Mouse (Mus musculus): ENCODE results near the gene 0610012G03Rik.
A peak's percentile ranks its signal among the peaks of the same experiment; 100 is the strongest.

0610012G03Rik gene

DNA sequence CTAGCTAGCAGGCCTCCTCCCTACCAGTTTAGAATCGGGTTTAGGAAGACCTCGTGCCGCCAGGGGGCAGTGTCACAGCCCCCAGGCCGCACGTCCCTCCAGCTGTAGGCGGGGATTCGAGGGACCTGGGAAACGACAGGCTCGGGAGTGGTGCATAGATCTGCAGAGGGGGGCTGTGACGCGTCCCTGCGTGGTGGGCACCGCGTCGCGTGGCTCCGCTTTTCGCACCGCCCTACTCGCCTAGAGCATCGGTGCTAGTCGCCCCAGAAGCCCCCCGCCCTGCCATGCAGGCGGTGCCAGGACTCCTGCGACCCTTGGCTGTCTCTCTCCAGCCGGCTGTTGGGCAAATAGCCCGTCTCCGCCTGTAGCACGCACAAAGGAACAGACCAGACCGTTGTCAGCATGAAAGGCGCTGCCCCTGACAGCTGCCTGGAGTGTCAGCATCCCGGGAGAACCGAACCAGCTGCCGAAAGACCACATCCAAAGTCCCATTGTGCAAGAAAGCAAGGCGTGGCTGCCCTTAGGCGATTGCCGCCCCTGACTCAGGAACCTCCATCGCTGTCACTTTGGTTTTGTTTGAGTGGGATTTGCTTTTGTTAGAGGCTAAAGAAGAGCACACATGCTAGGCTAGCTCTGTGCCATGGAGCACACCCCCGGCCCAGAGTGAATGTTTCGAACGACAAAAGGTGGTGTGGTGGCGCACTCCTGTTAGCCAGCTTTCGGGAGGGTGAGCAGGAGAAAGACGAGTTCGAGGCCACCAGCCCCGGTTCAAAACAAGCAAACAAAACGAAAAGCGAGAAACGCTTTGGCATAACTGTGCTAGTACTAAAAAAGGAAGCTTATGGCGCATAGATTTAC is 15.2 kb downstream of the 0610012G03Rik start:
- peak; percentile 83 for DNase-seq (ENCODE audit: low spot score)

GRCm38 (mm10) chr16:31932255-31932654 is 16.0 kb downstream of the 0610012G03Rik start:
- DNase-seq (ENCODE audit: low spot score), result no peak

DNA sequence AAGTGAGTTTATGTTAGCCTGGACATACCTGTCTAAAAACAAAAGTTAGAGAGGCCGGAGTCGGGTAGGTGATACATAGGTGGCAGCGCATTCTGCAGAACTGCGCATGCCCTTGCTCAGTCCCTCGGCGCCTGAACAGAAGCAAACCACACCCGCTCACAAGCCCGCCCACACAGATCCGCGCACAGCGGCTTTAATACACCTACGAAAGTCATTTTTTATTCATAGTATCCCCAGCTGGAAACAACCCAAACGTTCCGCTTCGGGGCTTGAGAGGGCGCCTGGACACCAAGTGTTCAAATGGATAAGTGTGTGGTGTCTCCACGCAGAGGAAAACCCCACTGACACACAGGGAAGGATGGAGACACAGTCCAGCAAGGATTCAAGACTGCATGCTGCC is 17.0 kb downstream of the 0610012G03Rik start:
- DNase-seq (ENCODE audit: low spot score), result no peak

DNA sequence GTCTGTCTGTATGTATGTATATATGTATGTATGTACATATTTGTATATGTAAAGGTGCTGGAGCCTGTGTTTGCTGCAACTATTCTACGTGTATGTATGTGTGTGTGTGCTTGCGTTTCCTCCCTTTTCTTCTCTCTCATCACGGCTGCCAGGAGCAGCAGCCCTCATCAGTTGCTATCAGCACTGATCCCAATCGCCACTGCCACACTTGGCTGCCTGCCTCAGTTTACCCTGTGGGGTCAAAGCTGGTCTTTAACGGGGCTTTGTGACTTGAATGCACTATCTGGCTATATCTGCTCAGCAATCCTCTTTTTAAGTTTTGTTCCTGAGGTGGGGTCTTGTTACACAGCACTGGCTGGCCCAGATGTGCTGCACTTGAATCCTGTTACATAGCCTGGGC is 20.9 kb downstream of the 0610012G03Rik start:
- no peak for DNase-seq (ENCODE audit: low spot score)

- DNase-seq (ENCODE audit: low spot score), result no peak
These were observed 21.6 kb downstream of the 0610012G03Rik start for GRCm38 (mm10) chr16:31926547-31927182.

DNA sequence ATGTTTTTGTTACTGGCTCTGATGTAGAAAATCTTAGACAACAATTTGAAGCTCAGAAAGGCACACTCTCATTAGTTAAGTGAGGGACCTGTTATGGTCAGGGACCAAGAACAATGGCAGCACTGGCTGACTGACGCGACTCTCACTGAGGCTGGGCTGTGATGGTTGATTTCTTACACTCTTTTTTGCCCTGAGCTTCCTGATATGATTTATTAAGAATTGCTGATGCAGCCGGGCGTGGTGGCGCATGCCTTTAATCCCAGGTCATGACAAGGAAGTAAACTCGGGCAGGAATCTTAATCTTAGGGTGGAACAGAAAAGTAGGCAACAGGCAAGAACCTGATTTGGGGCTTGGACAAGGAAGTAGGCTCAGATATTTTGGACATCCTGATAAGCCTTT is 22.2 kb downstream of the 0610012G03Rik start:
- no peak for DNase-seq (ENCODE audit: low spot score)

- no peak for DNase-seq (ENCODE audit: low spot score)
These were observed 23.9 kb downstream of the 0610012G03Rik start for GRCm38 (mm10) chr16:31924368-31924767.

DNA sequence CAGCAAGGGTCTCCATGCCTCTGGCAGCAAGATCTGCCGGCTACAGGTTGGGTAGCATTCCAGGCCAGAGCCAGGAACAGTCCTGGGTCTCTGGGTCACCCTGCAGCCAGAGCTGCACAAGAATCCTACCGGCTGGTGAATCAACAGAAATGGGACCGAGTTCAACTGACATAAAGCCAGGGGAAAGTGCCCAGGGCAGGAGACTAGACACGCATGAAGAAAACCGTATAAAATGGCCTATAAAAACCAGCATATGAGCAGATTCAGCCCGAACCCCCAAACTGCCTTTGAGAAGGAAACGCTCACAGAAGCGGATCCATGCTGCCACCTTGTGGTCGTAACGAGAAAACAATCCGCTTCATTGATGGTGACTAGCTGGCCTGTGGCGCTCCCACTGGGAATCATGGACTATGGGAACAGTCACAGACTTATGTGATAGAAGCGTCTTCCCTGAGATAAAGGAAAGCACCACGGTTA is 30.0 kb downstream of the 0610012G03Rik start:
- peak; percentile 66 for DNase-seq (ENCODE audit: low spot score)

DNA sequence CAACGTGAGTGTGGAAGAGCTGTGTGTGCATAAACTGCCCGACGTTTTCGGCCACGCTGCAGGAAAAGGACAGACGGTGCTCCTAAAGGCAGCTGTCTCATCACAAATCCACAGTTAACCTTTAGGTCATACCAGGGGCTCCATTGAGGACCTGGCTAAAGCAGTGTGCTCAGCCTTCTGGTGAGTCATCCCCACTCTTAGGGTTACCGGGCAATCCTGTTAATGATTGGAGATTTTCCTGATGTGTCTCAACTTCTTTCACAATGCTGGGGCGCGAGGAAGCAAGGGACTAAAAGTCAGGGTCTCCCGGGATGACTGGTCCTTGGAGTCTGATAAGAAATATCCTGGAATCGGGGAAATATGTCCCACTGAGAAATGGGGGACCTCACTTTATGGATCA is 30.5 kb downstream of the 0610012G03Rik start:
- DNase-seq (ENCODE audit: low spot score), result no peak

DNA sequence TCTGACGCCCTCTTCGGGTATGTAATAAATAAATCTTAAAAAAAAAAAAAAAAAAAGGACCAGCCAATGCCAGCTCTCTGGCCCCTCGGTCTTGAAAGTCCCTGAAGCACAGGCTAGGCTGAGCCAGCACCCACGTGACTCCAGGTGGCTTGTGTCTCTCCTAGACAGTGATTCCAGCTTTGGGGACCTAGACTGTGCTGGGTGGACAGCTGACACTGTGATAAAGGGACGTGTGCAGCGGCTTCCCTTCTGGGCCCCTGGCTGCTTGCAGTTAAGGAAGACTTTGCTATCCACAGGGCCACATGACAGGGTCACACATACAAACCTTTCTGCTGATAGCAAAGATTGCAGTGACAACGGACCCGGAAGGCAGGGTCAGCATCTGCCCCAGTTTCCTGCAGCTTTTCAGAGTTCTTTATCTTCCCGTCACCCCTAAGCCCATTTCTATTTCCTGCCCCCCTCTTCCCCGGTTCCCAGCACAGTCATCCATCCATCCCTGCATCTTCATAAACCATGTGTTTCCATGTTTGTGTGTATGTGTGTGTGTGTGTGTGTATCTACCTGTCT is 37.9 kb downstream of the 0610012G03Rik start:
- no peak for DNase-seq (ENCODE audit: low spot score)

DNA sequence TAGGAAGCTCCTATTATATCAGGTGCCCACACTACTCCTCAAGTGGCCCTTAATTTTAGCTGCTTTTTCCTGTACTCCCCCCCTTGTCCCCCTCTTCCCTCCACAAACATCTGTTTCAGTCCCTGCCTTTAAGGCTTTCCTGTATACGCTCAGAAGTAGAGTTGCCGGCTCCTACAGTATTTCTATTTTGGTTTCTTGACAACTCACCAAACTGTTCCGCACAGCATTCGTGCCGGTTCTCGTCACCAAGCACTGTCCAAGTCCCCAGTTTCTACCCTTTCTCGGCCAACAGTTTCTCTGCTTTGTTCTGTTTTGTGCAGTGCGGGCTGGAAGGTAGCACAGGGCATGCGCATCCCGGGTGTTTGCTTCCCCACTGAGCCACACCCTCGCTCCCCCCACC is 39.3 kb downstream of the 0610012G03Rik start:
- no peak for DNase-seq (ENCODE audit: low spot score)

DNA sequence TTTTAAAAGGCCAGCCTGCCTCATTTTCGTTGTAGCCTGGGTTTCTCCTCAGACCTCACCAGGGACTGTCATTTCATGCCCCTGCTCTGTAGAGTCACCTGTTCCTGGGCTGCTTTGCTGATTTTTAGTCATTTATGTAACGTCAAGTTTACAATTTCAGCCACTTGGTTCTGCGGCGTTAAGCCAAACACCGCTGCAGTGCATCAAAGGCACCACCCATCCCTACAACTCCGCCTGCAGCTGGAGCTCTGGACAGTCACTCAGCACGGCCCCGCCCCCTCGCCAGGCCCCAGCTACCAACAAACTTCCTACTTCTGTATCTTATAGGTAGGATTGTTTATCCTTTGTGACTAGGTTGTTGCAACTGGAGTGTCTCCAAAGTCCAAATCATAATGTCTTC is 41.4 kb downstream of the 0610012G03Rik start:
- DNase-seq (ENCODE audit: low spot score), result peak; percentile 31

DNA sequence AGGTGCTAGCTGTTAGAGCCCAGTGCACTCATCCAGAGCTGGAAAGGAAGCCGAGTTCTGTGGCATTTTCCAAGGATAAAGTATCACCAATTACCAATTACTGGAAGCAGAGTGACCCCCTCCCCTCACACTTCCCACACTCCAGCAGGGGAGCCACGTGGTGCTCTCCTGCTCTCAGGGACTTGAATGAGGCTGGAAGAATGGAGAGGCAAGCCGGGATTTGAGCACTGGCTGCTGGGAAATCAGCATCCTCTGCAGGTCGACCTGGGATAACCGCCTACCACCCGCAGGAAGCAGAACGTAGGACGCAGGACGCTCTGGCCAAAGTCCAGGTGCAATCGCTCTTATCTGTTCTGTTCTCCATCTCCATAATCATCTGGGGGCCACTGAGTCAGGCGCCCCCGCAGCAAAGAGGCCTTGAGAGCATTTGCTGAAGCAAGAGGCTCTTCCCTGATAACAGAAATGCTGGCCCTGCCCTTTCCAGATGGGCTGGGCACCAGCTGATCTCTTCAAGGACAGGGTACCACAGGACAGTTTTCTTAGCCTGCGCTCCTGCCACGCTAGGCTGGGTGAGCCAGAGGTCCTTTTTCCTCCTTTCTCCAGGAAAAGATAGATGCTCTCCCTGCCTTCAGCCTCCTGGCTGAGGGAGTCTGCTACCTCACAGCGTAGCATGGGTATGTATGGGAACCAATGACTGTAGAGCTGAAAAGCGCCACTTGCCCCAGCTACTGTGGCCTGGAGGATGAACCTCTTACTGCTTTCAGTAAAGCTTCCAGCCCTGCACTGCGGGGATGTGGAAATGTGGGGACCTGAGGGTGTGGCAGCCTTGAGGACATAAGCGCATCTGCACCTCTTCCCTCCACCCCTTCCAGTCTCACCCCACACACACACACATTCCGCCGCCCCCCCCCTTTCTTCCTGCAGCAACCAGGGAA is 42.1 kb downstream of the 0610012G03Rik start:
- no peak for DNase-seq (ENCODE audit: low spot score)

DNA sequence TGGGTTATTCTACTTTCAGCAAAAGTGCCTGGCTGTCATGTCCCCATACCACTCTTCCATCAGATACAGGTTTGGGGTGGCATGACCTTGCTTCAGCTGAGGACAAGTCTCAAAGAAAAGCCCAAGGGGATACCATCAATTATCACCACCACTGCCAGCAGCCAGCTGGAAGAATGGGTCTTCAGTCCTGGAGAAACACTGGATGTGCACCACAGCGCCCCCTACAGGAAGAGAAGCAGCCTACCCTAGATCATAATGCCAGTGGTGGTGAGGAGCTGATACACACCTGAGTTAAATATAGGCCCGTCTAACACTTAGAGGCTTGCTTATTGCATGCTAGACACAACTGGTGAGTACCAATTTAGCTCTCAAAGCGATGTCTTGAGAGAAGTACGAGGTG is 43.0 kb downstream of the 0610012G03Rik start:
- DNase-seq (ENCODE audit: low spot score), result no peak

GRCm38 (mm10) chr16:31903239-31903638 is 45.1 kb downstream of the 0610012G03Rik start:
- DNase-seq (ENCODE audit: low spot score), result no peak

DNA sequence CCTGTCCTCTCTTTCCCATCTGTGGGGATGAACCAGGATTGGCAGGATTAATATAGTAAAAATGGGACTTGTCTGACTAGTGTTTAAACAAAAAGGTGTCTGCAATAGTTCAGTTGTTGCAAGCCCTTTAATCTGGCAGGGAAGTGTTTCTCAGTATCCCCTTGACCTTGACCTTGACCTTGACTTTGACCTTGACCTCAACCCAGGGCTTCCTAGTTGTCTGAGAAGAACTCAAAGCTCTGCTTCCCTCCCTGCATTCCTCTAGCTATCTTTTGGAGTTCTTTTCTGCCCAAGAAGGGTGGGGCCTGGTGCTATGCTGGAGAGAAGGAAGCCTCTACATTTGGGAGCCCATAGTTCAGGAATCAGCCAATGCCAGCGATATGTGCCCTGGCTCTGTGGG is 46.4 kb downstream of the 0610012G03Rik start:
- DNase-seq (ENCODE audit: low spot score), result no peak

DNA sequence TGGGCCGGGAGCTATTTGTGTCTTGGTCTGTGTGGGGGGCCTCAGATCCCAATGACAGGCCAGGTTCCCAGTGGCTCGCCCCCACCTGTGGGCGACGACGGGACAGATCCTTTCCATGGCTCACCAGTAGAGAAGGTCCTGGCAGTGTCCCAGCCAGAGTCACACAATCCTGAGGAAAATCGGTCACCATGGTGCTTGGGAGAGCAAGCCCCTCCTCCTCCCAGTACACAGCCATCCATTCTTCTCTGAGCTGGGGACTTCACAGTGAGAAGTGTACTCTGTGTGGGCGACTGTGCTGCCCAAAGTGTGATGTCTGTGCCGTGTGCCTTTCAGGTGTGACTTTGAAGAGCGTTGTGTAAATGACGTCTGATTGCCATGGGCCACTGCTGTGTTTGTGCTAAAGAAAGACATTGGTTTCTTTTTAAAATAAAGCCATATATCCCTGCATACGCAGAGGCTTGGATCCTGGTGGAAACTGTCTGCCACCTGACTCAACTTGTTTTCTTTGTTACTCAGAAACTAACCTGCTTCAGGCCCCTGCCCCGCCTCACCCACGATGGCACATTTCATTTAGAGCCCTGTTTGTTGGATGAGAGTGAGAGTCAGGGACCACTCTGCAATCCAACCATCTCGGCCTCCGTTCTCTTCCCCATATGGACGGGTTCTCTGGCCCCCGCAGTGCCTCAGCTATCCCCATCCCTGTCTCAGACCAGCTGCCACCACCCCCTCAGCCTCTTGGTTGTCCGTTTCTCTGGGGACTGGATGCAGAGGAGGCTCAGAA is 49.6 kb downstream of the 0610012G03Rik start:
- no peak for DNase-seq (ENCODE audit: low spot score)

All from ovary, postnatal 36 days (tissue).